Mouse (Mus musculus): Measurements from ENCODE around the gene Phb.

DNA sequence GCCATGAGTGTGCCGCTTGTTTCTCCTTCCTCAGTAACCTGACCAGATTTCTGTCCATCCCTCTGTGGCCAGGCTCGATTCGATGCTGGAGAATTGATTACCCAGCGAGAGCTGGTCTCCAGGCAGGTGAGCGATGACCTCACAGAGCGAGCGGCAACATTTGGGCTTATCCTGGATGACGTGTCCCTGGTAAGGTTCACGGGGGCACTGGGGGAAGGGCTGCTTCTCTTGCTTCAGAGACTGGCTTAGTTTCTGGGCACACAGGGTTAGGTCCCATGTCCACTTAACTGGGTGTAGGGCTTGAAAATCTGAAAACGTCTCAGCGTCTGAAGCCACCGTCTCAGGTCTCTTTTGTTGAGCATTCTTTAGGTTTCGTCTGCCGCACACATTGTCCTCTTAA lies 8.7 kb downstream of the Phb start:
- TF ChIP-seq POLR2A (IDR thresholded peaks at IDR 0.05; ENCODE audit: borderline replicate concordance, low read depth, low read length) (no peak), CTCF (IDR thresholded peaks at IDR 0.05; ENCODE audit: low read depth, low read length) (no peak)
